Comparison of ENCODE assay signal across 9 mouse cellular contexts in the genomic region with DNA sequence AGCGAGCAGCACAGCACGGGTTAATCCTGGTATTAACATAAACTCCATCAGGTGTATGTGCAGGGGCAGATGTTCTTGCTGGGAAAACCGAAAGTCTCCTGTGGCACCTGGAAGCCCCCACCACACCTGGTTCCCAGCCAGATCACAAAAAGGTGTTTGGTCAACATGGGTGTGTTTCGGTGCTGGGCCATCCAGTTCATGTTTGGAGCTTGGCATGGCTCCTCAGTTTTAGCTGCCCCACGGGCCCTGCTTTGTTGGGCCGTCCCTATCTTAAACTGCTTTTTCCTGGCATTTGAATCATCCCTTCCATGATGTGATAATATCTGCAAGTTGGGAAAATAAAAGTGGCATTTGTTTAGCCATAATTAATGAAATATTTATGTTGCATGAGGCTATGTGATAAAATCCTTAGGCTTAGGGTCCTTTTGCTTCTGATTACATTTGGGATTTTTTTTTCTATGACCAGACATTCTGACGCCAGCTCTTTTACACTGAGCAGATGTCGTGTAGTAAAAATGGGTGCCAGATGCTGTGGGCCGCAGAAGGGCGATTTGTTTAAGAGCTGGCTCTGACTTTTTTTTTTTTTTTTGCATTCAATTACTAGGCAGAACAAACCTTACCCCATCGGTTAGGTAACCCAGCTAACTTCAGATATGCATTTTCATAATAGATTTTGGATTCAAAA. TPM values are rescaled to one million over a fixed set of nuclear protein-coding genes. Genes with fewer than 3 reads are reported as not detected.
DNase-seq lines count a peak whose midpoint lies in the region; ATAC-seq and TF ChIP-seq lines count a peak whose summit lies in the region.
"Had no signal": no experiment of that assay in that cellular context is flagged by ENCODE, and none has a peak within 500 bp of the region (broad histone marks: within the 10 kb centered on the region; RNA-seq: fewer than 3 reads in every experiment).

No protein-coding gene starts in this region.

- no peak overlapping the region for H3K9ac ChIP-seq in forebrain, embryonic 16.5 days (replicated peaks; ENCODE audit: low read depth, low read length)
- H3K9ac ChIP-seq in stomach, embryonic 14.5 days (replicated peaks; ENCODE audit: low read depth, low read length) = no peak overlapping the region

- ATAC-seq in forebrain, embryonic 16.5 days = peak; percentile 8; the same call in 1 of the 2 replicates
- no peak; the same call in 1 of the 2 replicates for ATAC-seq in stomach, embryonic 14.5 days (ENCODE audit: insufficient number of reproducible peaks, insufficient read depth, low FRiP score, low read depth)
- ATAC-seq: Patski had no signal

- no peak overlapping the region for H3K4me3 ChIP-seq in forebrain, embryonic 16.5 days (replicated peaks; ENCODE audit: low read length)
- H3K4me3 ChIP-seq in lung, adult 2 months (replicated peaks; ENCODE audit: extremely low read depth, low read depth, low read length) = no peak overlapping the region
- H3K4me3 ChIP-seq in stomach, embryonic 14.5 days (ENCODE audit: low read depth, low read length) = no peak overlapping the region

- H3K9me3 ChIP-seq in forebrain, embryonic 16.5 days (ENCODE audit: control insufficient read depth, low read length) = no peaks in the 10 kb centered on the region
- no peaks in the 10 kb centered on the region for H3K9me3 ChIP-seq in stomach, embryonic 14.5 days (ENCODE audit: control insufficient read depth, low read depth, low read length)

- no peak for TF ChIP-seq CTCF in lung, adult 2 months (IDR thresholded peaks at IDR 0.05; ENCODE audit: insufficient read depth, low read length)

- peak overlapping the region; percentile 13 for H3K4me2 ChIP-seq in forebrain, embryonic 16.5 days (ENCODE audit: low read length)
- H3K4me2 ChIP-seq in stomach, embryonic 14.5 days (replicated peaks; ENCODE audit: low read depth, low read length) = peak overlapping the region; percentile 20

- WGBS in forebrain, embryonic 16.5 days = 13% methylated on average over 11 of the region's 11 CpGs
- WGBS in lung, adult 2 months = 24% methylated on average over 11 of the region's 11 CpGs
- WGBS in stomach, embryonic 14.5 days = 8% methylated on average over 11 of the region's 11 CpGs

- peak; percentile 48 to 53 for DNase-seq in lung, adult 18-20 months
- DNase-seq in lung, postnatal 10 days = no peak
- DNase-seq in lung, adult 2 months = peak; percentile 34
- DNase-seq in layer of hippocampus, adult 9-10 months (ENCODE audit: low spot score) = no peak
- DNase-seq in spleen, postnatal 14 days (ENCODE audit: low spot score in 2 of 2) = no peak
- no peak for DNase-seq in spleen, postnatal 4 days (ENCODE audit: low spot score in 2 of 2)

- H3K27me3 ChIP-seq in forebrain, embryonic 16.5 days (replicated peaks; ENCODE audit: control insufficient read depth, insufficient read depth, low read length) = peaks cover 6% of the 10 kb centered on the region; the same call in 1 of the 2 replicates
- no peaks in the 10 kb centered on the region for H3K27me3 ChIP-seq in stomach, embryonic 14.5 days (ENCODE audit: control insufficient read depth, insufficient read depth, low read length)
- H3K27me3 ChIP-seq: Patski had no signal

- TF ChIP-seq POLR2A in lung, adult 2 months (IDR thresholded peaks at IDR 0.05; ENCODE audit: borderline replicate concordance, extremely low read depth, low read depth, low read length) = no peak

- H3K27ac ChIP-seq in forebrain, embryonic 16.5 days (ENCODE audit: low read length) = peak overlapping the region; percentile 41; the same call in 1 of the 2 replicates
- peak overlapping the region; percentile 83 for H3K27ac ChIP-seq in stomach, embryonic 14.5 days (ENCODE audit: low read length)

- peaks cover 25% of the 10 kb centered on the region for H3K4me1 ChIP-seq in forebrain, embryonic 16.5 days (replicated peaks; ENCODE audit: control insufficient read depth, insufficient read depth, low read length)
- H3K4me1 ChIP-seq in lung, adult 2 months (ENCODE audit: control insufficient read depth, insufficient read depth, low read length) = peaks cover 8% of the 10 kb centered on the region
- H3K4me1 ChIP-seq in stomach, embryonic 14.5 days (ENCODE audit: control insufficient read depth, insufficient read depth, low read length) = peaks cover 34% of the 10 kb centered on the region

- no peaks in the 10 kb centered on the region for H3K36me3 ChIP-seq in forebrain, embryonic 16.5 days (ENCODE audit: control insufficient read depth, insufficient read depth)
- H3K36me3 ChIP-seq in stomach, embryonic 14.5 days (ENCODE audit: control insufficient read depth, insufficient read depth, low read length) = no peaks in the 10 kb centered on the region

RNA-seq across cellular contexts. Expression of a gene that starts 36.9 kb away (rescaled TPM):
- 21.1 and 27.1 TPM in 2 replicates for polyA plus RNA-seq in forebrain, embryonic 16.5 days (2015; fragmentation: Nextera tagmentation; extraction: Ambion mirVana)
- polyA plus RNA-seq in lung, adult 2 months (2012; rRNA removed) = 54.7 and 80.5 TPM in 2 replicates
- 128 and 135 TPM in 2 replicates for polyA plus RNA-seq in stomach, embryonic 14.5 days (2014; fragmentation: Nextera tagmentation; extraction: Ambion mirVana)

Comparison
In these comparisons a context has a peak if more than half of its experiments do, and no peak if none do; other contexts are left out.
1. DNase-seq: peak in lung, adult 18-20 months (2 of 2) and lung, adult 2 months (single experiment); none in lung, postnatal 10 days (single experiment), layer of hippocampus, adult 9-10 months (single experiment), spleen, postnatal 14 days (0 of 2) and spleen, postnatal 4 days (0 of 2).